Mouse (Mus musculus) testis, adult 2 months (tissue): ENCODE data around the gene Adi1. TPM values are rescaled to one million over a fixed set of nuclear protein-coding genes. Genes with fewer than 3 reads are reported as not detected.

ENCODE experiments used
- H3K27ac ChIP-seq: fragments of 200-500 bp; 2 replicates; pipeline ENCODE4 v1.5.1; 2012; ENCODE audit warnings: low read depth, low read length; ENCODE audit not compliant: control insufficient read depth, insufficient read depth
- H3K27me3 ChIP-seq: fragments of 200-500 bp; 2 replicates; pipeline ENCODE4 v1.6.1; 2012; ENCODE audit warnings: mild to moderate bottlenecking, low read length, moderate library complexity; ENCODE audit not compliant: control insufficient read depth, insufficient read depth
- H3K36me3 ChIP-seq: fragments of 200-500 bp; 2 replicates; pipeline ENCODE4 v1.6.1; 2012; ENCODE audit warnings: mild to moderate bottlenecking, low read length; ENCODE audit not compliant: control insufficient read depth, insufficient read depth
- H3K4me1 ChIP-seq: fragments of 200-500 bp; 2 replicates; pipeline ENCODE4 v1.6.1; 2012; ENCODE audit warnings: low read length; ENCODE audit not compliant: control insufficient read depth, insufficient read depth
- H3K4me3 ChIP-seq: fragments of 200-500 bp; 2 replicates; pipeline ENCODE4 v1.5.1; 2012; ENCODE audit warnings: low read depth, mild to moderate bottlenecking, low read length, moderate library complexity, mixed read lengths; ENCODE audit not compliant: control insufficient read depth
- CTCF ChIP-seq: fragments of 200-500 bp; IDR thresholded peaks from 2 replicates; pipeline ENCODE4 v1.5.1; 2012; ENCODE audit warnings: low read depth, mild to moderate bottlenecking, inconsistent platforms, low read length, moderate library complexity; ENCODE audit not compliant: control insufficient read depth, insufficient read depth, insufficient replicate concordance
- POLR2A ChIP-seq: fragments of 200-500 bp; IDR thresholded peaks from 2 replicates; pipeline ENCODE4 v1.6.1; 2012; ENCODE audit warnings: low read depth, mild to moderate bottlenecking, inconsistent platforms, low read length, moderate library complexity; ENCODE audit not compliant: control insufficient read depth
- polyA plus RNA-seq: library from polyadenylated mRNA; depleted of rRNA; stranded (reverse); fragments of >200 nt; gene quantifications from 2 replicates; pipeline ENCODE4 v1.2.3, GENCODE M21; 2012

Adi1 gene
- polyA plus RNA-seq, 1 experiment: 4.1 TPM

DNA sequence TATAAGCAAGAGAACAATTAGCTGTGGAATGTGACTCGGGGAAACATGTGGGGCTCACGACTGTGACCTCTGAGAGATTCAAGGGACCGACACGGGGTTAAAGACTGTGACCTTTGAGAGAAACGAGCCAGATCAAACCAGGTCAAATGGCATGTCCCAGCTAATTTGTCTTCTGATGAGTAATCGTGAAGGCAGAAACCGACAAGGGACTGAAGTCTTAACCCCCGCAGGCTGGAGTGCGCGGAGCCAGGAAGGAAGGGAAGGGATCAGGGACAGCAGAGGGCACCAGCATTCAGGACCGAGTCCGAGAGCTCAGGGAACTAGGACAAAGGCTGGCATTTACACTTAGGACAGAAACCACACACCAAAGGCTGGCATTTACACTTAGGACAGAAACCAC is 29.4 kb downstream of the Adi1 start:
- H3K4me1 ChIP-seq: no peaks in the 10 kb centered on the region; the same call in 1 of the 2 replicates
- no peak overlapping the region for H3K27ac ChIP-seq
- H3K4me3 ChIP-seq: no peak overlapping the region
- TF ChIP-seq POLR2A (no peak), CTCF (no peak)
- H3K36me3 ChIP-seq: no peaks in the 10 kb centered on the region
- no peaks in the 10 kb centered on the region for H3K27me3 ChIP-seq

DNA sequence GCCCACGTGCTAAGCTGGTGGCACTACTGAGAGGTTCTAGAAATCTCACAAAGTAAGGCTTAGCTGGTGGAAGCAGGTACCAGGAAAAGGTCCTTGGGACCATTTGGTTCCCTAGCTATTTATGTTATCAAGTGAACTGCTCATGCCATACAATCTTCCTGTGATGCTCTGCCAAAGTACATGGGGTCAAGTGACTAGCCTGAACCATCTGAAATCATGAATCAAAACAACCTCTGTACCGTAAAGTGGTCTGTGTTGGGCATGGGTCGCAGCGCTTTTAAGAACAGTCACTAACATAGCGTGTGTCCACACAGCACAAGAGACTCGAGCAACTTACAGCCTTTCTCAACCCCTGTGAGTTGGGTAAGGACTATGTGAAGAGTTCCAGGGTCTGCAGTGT is 30.2 kb downstream of the Adi1 start:
- Histone ChIP-seq H3K27me3 (no peaks in the 10 kb centered on the region), H3K36me3 (no peaks in the 10 kb centered on the region), H3K27ac (no peak overlapping the region), H3K4me1 (no peaks in the 10 kb centered on the region), H3K4me3 (no peak overlapping the region)
- no peak for TF ChIP-seq POLR2A
- no peak for TF ChIP-seq CTCF

DNA sequence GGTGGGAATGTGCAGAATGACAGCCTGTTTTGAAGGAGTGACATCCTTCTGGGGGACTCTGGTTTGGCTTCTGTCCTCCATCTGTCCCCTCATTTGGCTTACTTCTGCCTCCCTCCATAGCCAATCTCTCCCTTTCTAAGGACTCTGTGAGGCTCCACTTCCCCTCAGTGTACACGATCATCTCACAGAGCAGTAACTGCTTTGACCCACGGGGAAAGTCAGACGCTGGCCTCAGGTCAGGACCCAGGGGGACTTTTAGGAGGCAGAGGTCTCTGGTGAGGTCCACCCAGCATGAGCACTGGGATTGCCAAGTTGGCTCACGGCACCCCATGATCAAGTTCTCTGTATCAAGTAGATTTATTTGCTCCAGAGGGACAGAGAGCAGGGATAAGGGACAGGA is 33.1 kb downstream of the Adi1 start:
- no peak for TF ChIP-seq POLR2A
- no peak for TF ChIP-seq CTCF
- H3K27me3 ChIP-seq: no peaks in the 10 kb centered on the region
- no peaks in the 10 kb centered on the region for H3K4me1 ChIP-seq
- no peak overlapping the region for H3K27ac ChIP-seq
- no peak overlapping the region for H3K4me3 ChIP-seq
- H3K36me3 ChIP-seq: no peaks in the 10 kb centered on the region

DNA sequence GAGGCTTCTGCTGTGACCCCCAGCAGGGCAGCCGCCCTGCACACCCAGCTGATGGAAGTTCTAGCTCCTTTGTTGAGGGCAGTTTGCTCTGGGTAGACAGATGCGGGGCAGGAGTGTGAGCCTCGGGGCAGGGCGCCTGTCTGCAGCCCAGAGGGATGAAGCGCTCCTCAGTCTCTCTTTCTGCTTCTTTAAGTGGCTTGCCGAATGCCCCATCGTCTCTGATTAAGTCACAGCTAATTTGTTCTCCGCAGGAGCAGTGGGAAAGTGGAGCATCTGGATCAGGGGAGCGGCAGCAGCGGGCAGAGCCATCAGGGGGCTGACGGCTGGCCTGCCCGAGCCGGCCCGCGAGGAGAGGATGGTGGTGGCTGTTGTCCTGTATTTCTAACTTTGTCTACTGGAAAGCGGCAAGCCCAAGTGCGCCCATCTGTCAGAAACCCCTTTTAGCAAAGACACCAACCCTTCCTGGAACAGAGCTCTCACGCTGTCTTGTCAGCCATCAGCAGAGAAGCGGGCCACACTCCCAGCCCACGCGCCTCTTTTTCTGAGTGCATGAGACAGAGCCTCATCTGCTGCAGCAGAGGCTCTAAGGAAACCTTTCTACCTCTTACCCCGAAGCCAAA is 35.6 kb downstream of the Adi1 start:
- H3K36me3 ChIP-seq: no peaks in the 10 kb centered on the region
- no peak for TF ChIP-seq CTCF
- TF ChIP-seq POLR2A: no peak
- no peak overlapping the region for H3K27ac ChIP-seq
- no peaks in the 10 kb centered on the region for H3K4me1 ChIP-seq
- no peaks in the 10 kb centered on the region for H3K27me3 ChIP-seq
- no peak overlapping the region for H3K4me3 ChIP-seq

DNA sequence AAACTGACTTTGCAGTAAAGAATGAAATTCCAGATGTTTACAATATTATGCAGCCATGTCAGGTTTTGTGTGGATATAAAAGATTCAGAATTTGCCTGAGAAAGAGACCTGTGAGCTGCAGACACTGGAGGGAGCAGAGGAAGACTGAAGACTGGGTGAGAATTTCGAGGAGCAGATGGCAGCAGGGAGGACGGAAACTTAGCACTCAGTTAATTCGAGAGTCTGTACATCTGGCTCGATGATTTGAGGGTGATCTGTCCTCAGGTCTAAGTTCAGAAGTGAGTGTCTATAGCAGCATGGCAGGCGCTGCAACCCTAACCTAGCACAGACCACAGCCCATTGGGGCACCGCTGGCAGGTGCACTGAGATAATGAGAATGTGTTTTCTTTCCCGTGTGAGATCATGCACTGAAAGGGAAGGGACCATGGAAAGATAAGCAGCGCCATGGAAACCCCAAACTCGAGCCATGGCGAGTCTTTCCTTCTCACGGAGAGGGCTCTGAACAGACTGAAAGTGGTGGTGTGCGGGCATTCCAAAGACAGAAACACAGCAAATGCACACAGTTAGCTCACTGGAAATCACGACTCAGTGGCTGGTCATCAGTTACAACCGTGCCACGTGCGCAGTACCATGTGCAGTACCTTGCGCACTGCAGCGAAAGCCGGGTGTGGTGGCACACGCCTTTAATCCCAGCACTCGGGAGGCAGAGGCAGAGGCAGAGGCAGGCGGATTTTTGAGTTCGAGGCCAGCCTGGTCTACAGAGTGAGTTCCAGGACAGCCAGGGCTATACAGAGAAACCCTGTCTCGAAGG is 40.0 kb downstream of the Adi1 start:
- H3K27ac ChIP-seq: no peak overlapping the region
- H3K4me1 ChIP-seq: no peaks in the 10 kb centered on the region
- no peaks in the 10 kb centered on the region for H3K27me3 ChIP-seq
- no peak overlapping the region for H3K4me3 ChIP-seq
- TF ChIP-seq CTCF (no peak), POLR2A (no peak)
- no peaks in the 10 kb centered on the region for H3K36me3 ChIP-seq

DNA sequence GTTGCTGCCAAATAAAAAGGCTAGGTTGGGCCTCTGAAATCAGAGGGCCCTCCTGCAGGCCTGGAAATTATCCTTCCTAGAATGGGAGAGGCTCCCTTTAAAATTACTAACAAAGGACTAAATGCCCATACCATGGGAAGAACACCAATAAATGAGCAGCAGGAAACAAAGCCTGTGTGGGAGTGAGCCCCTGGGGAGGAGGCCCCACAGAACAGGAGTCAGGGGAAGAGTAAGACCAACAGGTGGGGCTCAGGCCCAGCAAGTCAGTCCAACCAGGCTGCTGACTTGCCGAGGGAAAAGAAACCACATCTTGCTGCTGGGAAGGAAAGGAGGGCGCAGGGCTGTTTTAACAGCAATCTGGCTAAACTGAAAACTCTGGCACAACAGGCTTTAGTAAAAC is 42.0 kb downstream of the Adi1 start:
- Histone ChIP-seq H3K27ac (no peak overlapping the region), H3K36me3 (no peaks in the 10 kb centered on the region; the same call in 1 of the 2 replicates), H3K27me3 (no peaks in the 10 kb centered on the region), H3K4me1 (no peaks in the 10 kb centered on the region), H3K4me3 (no peak overlapping the region)
- no peak for TF ChIP-seq POLR2A
- no peak for TF ChIP-seq CTCF

DNA sequence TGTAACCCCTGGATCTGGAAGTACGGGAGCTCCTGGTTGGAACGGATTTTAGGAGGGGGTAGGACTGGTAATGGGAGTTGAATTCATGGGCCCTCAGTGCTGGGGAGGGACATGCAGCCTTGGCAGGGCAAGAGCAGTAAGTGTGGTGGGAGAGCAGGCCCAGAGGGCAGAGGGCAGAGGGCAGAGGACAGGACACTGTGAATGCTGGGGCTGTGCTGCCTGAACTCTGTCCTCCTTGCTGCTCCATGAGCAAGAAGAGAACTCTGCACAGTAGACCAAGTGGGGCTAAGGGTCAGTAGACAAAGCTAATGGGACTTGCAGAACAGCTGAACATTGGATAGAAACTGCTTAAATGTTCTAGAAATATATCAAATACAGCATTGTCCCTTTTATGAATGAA is 43.1 kb downstream of the Adi1 start:
- Histone ChIP-seq H3K27ac (no peak overlapping the region), H3K27me3 (no peaks in the 10 kb centered on the region), H3K36me3 (no peaks in the 10 kb centered on the region; the same call in 1 of the 2 replicates), H3K4me3 (no peak overlapping the region), H3K4me1 (no peaks in the 10 kb centered on the region)
- TF ChIP-seq POLR2A (no peak), CTCF (no peak)
